Mouse (Mus musculus) liver, embryonic 16.5 days (tissue): ENCODE data around the gene Tmem214. TPM values are rescaled to one million over a fixed set of nuclear protein-coding genes. Genes with fewer than 3 reads are reported as not detected.

Experiments
- polyA plus RNA-seq: library from polyadenylated mRNA; unstranded; fragments of >200 nt; fragmentation: Nextera tagmentation; extraction: Ambion mirVana; gene quantifications from 2 replicates; pipeline ENCODE4 v1.2.1, GENCODE M21; 2015

Gene Tmem214
- polyA plus RNA-seq, 1 experiment from 2014 or later: 40.1 TPM

Other genes with a start within 250 kb of the Tmem214 start
- gene Slc35f6, start 220.1 kb upstream of the Tmem214 start, polyA plus RNA-seq: 10.5 and 12.6 TPM in 2 replicates
- 160 and 163 TPM in 2 replicates for gene Cenpa, start 201.2 kb upstream of the Tmem214 start, polyA plus RNA-seq
- gene Dpysl5, start 156.4 kb upstream of the Tmem214 start, polyA plus RNA-seq: 0.32 and 0.37 TPM in 2 replicates
- gene Mapre3, start 53.4 kb upstream of the Tmem214 start, polyA plus RNA-seq: 2.0 and 3.3 TPM in 2 replicates
- gene Agbl5, start 20.7 kb downstream of the Tmem214 start, polyA plus RNA-seq: 5.7 and 6.1 TPM in 2 replicates
- gene Ost4, start 39.8 kb downstream of the Tmem214 start, polyA plus RNA-seq: 311 and 346 TPM in 2 replicates
- 37.2 and 39.1 TPM in 2 replicates for gene Emilin1, start 45.4 kb downstream of the Tmem214 start, polyA plus RNA-seq
- 31.7 and 36.0 TPM in 2 replicates for gene Khk, start 53.4 kb downstream of the Tmem214 start, polyA plus RNA-seq
- 3.1 and 3.2 TPM in 2 replicates for gene Cgref1, start 77.6 kb downstream of the Tmem214 start, polyA plus RNA-seq
- 92.0 and 102 TPM in 2 replicates for gene Preb, start 92.3 kb downstream of the Tmem214 start, polyA plus RNA-seq
- 0.02 and 0.07 TPM in 2 replicates for gene Tcf23, start 100.7 kb downstream of the Tmem214 start, polyA plus RNA-seq
- gene Atraid, start 180.3 kb downstream of the Tmem214 start, polyA plus RNA-seq: 63.8 and 67.9 TPM in 2 replicates
- gene Slc5a6, start 180.9 kb downstream of the Tmem214 start, polyA plus RNA-seq: 3.1 and 4.8 TPM in 2 replicates
- gene Cad, start 186.8 kb downstream of the Tmem214 start, polyA plus RNA-seq: 13.0 and 14.2 TPM in 2 replicates
- not detected in 2 replicates for gene Dnajc5g, start 238.3 kb downstream of the Tmem214 start, polyA plus RNA-seq
- 0.39 and 0.48 TPM in 2 replicates for gene Slc30a3, start 240.2 kb downstream of the Tmem214 start, polyA plus RNA-seq
- gene Trim54, start 248.7 kb downstream of the Tmem214 start, polyA plus RNA-seq: 0.41 and 0.57 TPM in 2 replicates